Mouse (Mus musculus): ENCODE measurements around the gene Mxd3.
A peak's percentile ranks its signal among the peaks of the same experiment; 100 is the strongest.

The Mxd3 gene

DNA sequence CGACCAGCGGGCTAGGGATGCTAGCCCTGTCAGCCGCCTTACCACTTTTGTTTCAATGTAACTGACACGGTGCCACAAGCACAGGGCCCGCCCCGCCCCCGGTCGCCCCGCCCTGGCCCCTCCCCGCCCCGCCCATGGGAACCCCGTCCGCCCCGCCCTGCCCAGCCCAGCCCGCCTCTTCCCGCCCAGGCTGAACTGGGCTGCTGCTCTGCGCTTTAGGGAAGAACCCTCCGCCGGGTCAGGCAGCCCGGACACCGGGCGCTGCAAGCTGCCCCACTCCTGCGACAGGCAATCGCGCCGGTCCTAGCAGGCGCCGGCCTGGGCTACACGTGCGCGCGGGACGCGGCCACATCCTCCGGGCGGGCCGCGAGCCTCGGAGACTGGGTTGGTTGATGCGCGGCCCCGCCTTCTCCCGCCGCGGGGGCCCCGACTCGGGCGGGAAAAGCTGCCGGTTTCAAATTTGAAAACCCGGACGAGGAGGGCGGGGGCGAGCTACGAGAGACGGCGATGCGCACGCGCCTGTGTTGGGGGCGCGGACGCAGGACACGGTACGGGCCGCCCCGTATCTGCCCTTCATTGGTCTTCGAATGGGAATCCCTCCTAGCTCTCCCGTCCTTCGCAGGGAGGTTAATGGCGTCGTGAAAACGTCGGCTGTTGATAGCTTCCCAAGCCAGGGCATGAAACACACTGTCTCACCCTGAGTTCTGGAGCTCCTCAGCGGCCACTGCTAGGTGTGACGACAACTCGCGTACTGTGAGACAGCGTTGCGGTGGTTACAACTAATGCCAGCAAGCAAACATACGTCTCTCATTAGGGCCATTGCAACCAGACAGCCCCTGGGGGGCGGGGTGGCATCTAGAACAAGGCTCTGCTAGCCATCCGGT, at the start of gene Mxd3:
Mxd3 (minus strand) TSS at position 141 of the 884 bp plus-strand sequence.
- DNase-seq (ENCODE audit: low spot score): peak; percentile 91

DNA sequence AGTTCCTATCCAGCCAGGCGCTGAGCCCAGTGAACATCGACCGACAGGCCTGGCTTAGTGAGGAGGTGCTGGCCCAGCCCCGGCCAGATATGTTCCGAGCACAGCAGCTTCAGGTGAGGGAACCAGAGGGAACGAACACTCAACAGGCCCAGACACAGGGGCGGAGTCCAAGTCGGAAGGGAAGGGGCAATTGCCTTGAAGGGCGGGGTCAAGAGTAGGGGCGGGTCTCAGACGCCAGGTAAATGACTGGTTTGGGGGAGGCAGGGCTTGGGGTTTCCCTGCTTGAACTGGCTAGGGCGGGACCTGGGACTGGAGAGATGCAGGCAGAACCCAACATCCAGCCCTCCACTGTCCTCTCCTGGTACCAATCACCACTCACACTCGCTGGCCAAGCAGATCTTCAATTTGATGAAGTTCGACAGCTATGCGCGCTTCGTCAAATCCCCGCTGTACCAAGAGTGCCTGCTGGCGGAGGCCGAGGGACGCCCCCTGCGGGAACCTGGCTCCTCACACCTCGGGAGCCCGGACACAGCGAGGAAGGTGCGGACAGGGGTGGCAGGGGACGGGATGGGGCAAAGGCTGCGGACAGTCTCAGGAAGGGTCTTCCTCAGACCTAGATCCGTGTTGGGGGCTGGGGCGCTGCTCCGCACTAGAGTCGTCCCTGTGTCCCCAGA, 49.4 kb upstream of the Mxd3 start:
- DNase-seq (ENCODE audit: low spot score): no peak

DNA sequence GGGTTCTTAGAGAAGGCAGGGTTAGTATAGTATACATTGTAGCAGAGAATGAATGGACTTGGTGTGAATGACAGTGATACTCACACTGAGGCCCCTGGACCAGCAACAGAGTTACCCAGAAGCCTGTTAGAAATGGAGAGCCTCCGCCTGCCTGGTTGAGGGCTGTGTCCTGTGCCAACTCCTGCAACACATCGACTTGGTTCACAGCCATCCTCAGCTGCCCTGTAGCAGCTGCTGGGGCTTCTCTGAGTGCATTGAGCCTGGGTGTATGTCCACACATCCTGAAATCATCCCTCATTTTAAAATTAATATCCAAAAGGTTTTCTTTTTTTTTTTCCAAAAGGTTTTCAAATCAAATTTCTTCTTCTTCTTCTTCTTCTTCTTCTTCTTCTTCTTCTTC, 46.3 kb upstream of the Mxd3 start:
- DNase-seq (ENCODE audit: low spot score): no peak

DNA sequence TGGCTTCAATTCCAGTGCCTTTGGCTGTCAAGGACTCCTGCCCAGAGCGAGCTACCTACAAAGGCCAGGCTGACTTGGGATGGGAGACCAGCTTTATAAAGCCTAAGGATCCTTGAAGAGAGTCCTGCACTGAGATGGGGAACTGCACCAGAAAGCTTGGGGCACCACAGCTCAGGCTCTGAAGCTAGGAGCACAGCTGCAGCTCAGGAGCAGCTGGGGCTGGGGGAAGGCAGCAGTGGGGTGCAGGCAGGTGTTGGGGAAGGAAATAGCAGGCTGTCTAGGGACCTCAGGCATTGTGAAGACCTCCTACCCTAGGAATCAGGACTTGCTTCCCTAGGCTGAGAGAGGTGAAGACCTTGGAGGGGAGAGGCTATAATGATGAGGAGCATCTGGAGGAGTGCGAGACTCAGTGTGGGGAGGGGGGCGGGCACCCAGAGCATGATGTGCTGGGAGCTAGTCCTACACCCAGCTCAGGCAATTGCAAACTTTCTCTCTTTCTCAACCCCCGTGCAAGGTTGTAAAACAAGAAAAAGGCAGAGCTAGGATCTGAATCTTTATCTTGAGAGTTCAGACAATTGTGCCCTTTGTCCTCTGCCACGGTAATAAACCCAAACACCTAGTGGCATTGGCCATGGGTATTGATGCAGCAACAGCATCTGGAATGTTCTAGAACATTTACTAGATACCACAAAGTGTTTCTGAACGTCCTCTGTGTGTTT, 44.7 kb upstream of the Mxd3 start:
- no peak for DNase-seq (ENCODE audit: low spot score)

DNA sequence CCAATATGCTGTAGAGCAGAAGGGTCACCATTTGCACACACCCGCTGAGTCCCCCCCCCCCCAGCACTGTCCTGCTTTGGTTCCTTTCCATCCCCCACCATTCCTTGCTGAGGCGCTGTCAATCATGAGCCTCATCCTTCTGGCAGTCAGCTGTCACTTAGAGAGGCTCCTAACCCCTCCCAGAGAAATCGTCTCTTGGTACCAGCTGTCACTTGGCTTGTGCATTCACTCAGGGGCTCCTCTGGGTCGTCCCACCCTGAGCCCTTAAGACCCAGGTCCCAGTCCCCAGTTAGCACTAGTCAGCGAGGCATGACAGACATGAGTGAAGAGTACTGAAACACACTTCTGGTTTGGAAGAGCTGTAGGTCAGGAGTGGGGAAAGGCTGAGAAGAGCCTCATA, 42.1 kb upstream of the Mxd3 start:
- DNase-seq (ENCODE audit: low spot score): no peak

DNA sequence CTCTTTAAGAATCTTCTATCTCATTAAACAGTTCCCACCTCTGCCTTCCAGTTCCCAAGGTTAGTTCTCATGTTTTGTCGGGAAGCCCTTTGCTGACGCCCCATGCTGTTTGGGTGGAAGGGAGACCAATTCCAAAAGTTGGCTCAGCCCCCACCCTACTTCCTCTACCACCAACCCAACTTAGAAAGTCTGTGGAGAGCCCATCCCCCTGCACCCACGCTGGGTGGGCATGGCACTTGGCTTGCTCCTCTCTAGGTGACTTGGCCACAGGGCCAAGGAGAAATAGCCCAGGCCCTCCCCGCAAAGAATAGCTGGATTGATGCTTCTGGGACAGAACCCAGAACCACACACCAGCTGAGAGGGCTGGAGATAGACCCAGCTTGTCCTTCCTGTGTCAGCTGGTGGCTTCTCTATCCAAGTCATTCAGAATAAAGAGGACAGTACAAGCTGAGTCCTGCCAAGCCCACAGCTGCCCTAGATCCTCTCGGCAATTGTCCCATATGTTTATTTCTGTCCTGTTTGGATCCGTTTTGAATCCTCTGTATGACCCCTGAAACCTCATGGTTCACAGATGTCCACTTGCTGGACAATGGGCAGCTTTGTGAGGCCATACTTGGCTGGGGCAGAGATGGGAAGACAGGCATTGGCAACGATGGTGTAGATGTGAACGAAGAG, 41.5 kb upstream of the Mxd3 start:
- no peak for DNase-seq (ENCODE audit: low spot score)

DNA sequence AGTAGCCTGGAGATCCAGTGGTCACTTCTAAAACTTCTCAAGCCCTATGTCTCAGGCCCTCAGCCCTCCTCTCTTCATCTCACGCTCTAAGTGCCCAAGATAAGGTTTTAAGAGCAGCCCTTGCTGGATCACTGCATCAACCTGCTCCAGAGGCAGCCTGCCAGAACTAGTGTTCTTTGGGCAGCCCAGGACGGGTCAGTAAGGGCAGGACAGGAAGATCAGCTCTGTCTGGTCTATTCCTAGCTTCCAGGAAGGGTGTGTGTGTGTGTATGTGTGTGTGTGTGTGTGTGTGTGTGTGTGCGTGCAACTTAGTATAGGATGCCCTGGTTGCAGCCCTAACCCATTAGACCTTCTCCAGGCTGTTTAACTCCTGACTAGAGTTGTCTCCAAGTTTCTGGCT, 40.6 kb upstream of the Mxd3 start:
- no peak for DNase-seq (ENCODE audit: low spot score)

DNA sequence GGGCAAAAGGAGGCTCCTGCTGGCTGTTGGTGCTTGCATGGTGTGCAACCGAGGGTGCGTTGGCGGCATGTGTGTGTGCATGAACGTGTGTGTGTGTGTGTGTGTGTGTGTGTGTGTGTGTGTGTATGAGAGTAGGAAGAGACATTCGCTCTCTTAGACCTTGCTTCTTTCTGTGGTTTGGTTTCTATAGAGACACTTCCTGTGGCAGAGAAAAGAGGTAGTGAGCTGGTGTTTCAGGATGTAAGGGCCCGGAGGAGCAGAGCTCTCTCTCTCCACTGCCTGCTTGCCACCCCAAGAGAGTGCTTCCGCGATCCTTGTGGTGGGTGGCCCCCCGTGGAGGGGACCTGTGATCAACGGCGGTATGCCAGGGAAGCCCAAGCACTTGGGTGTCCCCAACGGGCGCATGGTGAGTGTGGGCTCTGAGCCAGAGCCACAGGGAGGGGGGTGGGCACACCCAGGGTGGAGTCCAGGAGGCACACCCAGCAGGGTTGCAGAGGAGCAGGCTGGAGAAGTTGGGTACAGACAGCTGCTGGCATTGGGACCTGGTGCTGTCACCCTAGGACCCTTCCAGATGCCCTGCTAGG, 40.0 kb upstream of the Mxd3 start, which contains the start of gene Rgs14:
Rgs14 (plus strand) TSS at position 202 of the 584 bp plus-strand sequence.
- DNase-seq (ENCODE audit: low spot score): peak; percentile 56

DNA sequence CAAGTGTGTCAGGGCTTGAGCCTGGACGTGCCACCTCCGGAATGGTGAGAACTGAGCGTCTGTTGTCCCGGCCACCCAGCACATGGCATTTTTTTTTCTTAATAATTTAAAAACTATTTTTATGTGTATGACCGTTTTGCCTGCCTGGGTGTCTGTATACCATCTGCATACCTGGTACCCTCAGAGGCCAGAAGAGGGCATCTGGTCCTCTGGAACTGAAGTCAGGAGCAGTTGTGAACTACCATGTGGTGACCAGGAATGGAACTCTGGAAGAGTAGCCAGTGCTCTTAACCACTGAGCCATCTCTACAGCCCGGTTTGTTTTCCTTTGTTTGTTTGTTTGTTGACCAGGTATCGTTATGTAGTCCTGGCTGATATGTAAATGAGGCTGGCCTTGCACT, 38.8 kb upstream of the Mxd3 start:
- DNase-seq (ENCODE audit: low spot score): no peak

DNA sequence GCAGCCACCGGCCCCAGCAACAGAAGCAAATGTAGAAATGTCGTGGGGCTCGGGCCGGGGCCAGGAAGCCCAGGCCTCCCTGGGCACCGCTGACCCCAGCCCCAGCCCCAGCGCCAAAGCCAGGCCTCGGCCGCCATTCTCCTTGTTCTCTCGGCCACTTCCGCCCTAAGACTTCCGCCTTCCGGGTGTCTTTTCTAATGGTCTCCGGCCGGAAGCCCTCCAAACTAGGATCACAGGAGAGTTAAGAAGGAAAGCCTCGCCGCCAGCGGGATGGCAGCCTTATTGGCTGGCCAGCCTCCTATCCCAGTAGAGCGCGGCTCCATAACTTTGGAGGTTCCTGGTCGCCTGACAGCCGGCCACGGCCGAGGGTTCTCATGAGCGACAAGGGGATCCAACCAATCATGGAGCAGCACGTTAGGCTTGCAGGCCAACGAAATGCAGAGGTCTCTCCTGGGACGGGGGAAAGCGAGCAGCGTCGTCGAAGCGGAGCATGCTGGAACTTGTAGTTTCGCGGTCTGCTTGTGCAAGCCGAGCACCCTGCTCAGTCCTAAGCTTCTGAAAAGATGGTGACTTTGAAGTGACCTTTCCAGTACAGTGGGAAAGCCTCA, 32.9 kb upstream of the Mxd3 start, which contains the start of gene Lman2:
Lman2 (minus strand) TSS at position 331 of the 608 bp plus-strand sequence.
- peak; percentile 92 for DNase-seq (ENCODE audit: low spot score)

DNA sequence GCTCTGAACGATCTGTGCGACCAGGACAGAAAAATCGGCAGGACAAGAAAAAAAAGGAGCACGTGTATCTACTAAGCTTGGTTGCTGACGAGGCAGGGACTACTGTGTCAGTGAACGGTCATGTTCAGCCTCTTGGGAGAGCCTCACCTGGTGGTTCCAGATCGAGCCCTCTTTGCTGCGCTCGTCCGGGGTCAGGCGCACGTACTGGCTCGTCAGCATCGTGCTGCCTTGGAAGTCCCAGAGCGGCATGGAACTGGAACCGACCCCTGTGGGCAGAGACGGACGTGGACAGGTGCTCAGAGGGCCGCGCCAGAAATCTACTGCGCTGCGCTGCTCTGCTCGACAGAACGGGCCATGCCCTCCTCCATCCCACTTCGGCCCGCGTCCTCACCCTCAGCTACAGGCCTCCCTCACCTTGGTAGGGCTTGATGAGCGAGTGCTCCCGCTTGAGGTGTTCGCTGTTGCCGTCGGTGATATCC, 32.4 kb upstream of the Mxd3 start:
- DNase-seq (ENCODE audit: low spot score): peak; percentile 17

DNA sequence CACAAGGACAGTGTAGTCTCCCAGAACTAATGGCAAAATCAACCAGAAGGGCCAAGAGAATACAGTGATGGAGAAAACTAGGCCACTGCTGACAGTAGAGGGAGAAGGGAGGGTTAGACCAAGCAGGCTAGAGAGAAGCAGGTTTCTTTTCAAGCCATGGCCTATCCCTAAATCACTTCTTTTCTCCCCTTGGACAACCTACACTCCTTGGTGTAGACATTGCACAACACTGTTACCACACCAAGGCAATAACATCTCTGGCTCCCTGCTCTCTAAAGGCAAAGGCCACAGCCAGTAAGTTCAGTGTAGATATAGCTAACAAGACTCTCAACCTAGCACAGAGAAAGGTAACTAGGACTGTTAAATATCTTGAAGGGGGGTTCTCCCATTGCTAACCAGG, 31.5 kb upstream of the Mxd3 start:
- no peak for DNase-seq (ENCODE audit: low spot score)

DNA sequence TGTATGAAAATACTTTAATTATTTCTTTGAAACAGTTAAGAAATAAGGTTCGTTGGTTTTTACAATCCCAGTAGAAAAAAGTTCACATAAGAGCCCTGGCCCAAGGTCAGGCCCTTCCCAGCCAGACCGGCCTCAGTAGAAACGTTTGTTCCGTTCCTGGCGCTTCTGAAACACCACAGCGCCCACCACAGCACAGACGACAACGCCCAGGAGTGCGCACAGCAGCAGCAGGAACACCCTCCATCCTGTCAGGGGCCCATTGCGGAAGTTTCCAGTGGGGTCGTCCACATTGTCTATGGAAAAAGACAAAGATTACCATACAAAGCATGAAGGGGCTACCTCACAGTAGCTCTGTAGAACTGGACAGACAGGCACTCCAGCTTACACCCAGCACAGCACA, 17.1 kb upstream of the Mxd3 start:
- no peak for DNase-seq (ENCODE audit: low spot score)

DNA sequence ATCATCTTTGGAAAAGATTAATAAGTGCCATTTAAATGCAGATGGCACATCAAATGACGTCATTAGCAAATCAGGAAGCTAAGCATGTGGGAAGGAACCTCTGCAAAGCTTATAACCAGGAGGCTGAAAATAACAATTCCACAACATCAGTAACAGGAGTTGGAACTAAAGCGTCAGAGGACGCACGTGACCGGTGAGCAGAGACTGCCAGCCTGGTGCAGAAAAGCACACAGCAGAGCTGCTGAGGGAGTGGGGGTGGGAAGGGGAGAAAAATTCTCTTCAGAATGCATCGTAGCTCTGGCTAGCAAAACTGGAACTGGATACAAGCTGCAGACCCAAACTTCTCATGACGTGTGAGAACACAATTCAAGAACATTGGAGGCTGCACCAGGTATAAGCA, 14.7 kb upstream of the Mxd3 start:
- DNase-seq (ENCODE audit: low spot score): no peak

DNA sequence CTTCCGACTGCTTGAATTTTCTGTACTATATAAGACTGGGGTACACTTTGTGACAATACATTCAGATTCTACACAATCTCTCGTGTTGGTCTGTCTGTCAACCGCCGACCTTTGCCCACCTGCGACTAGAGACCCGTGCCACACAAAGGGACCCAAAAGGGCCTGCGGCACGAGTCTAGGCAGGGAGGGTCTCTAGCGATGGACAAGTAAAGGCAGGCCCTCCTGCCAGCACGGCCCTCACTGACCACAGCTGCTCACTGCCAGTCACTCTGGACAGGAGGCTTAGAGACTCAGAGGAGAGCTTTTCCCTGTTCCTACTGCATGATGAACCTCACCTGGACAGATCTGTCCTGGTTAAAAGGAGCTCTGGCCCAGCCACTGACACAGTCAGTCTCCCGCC, 12.8 kb upstream of the Mxd3 start:
- no peak for DNase-seq (ENCODE audit: low spot score)

DNA sequence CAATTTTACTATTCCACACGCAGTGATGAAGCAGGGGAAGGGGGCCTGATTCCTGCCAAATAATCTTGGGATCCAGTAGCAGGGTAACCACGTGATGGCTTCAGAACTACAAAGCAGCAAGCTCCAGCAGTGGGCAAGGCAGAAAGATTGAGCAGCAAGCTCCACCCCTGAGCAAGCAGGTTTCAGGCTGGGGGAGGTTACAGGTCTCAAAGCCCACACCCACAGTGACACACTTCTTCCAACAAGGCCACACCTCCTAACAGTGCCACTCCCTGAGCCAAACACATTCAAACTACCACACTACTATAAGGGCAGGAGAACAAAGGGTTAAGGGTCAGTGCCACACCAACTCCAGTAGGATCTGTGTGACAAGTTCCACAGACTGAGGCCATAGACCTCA, 9.6 kb upstream of the Mxd3 start:
- DNase-seq (ENCODE audit: low spot score): no peak

DNA sequence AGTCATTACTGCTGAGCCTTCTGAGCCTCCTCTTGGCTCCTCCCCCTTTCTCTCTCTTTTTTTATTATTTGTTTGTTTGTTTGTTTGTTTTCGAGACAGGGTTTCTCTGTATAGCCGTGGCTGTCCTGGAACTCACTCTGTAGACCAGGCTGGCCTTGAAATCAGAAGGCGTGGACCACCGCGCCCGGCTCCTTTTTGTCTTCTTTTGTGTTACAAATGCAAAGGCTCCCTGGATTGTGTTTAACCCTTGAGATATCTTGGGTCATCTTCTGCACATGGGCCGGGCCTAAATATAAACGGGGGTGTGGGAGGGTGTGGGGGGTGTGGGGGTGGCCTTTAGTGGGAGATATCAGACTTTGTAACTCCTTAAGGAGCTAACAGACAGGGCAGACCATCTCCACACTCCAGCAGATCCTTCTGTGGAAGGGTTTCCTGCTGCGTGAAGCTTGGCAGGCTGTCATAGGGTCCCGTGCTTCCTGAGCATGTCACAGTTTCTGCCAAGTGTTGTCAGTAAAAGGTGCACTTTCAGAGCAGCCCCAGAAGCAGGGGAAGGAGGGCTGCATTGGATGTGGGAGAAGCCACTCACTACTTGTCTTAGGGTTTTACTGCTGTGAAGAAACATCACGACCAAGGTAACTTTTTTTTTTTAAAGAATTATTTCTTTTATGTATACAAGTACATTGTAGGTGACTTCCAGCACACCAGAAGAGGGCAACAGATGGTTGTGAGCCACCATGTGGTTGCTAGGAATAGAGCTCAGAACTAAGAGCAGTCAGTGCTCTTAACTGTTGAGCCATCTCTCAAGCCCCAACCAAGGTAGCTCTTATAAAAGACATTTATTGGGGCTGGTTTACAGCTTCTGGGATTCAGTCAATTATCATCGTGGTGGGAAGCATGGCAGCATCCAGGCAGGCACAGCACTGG, 8.8 kb upstream of the Mxd3 start:
- no peak for DNase-seq (ENCODE audit: low spot score)

DNA sequence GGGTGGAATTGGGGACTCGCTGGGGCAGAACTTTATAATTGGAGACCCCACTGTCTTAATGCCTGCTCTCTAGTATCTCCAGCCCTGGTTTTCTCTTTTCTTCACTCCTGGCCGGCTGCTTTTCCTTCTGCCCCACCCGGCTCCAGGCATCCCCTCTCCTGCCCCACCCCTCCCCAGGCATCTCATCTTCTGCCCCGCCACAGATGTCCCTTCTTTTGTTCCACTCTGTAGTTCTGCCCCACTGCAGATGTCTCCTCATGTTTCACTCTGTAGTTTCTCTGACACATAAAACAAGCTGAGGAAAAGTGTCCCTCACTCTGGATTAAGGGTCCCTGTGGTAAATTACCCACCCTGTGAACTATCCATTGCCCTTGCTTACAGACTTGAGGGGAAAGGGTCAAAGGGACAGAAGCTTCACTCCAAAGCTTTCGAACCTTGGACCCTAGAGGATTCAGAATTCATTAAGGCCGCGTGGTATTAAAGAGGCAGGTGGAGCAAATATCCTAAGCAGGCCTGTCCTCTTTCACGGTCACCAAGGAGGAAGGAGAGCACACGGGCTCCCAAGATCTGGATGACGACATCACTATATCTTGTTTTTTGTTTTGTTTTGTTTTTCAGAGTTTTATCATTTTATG, 7.8 kb upstream of the Mxd3 start:
- no peak for DNase-seq (ENCODE audit: low spot score)

DNA sequence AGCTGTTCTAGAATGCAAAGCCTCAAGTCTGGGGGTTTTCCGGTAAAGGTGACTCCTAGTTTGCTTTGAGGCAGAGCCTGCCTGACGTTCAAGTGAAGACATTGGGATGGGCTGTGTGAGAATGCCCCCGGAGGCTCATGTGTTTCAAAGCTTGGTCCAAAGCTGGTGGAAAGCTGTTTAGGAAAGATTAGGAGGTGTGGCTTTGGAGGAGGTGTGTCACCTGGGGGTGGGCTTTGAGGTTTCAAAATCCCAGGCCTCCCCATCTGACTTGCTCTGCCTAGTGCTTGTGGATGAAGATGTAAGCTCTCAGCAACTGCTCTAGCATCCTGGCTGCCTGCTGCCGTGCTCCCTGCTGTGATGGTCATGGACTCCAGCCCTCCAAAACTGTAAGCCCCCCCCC, 6.1 kb upstream of the Mxd3 start:
- no peak for DNase-seq (ENCODE audit: low spot score)

DNA sequence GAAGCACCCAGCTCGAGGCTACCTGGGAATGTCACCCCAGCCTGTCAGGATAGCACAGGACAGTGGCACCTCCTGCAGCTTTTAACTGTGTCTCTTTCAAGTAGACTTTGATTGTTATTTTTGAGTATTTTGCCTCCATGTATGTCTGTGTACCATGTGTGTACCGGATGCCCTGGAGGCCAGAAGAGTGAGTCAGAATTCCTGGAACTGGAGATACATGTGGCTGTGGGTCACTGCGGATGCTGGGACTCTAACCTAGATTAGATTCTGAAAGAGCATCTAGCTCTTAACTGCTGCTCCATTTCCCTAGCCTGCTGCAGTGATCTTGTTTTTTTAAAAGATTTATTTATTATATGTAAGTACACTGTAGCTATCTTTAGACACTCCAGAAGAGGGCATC, 2.7 kb upstream of the Mxd3 start:
- no peak for DNase-seq (ENCODE audit: low spot score)

Measured in spleen, adult 12 weeks (tissue).